Mouse (Mus musculus) ES-E14 (cell line): ENCODE measurements around the gene Zkscan17. TPM values are rescaled to one million over a fixed set of nuclear protein-coding genes. Genes with fewer than 3 reads are reported as not detected.
A peak's percentile ranks its signal among the peaks of the same experiment; 100 is the strongest.
"Not testable (repeated sequence)": the region's sequence is repeated elsewhere in the genome, so short reads cannot be mapped to it uniquely, and the experiment has no call there.

ENCODE experiments used
- DNase-seq: peaks from one replicate; pipeline ENCODE4 v3.0.0-alpha.2; 2013; ENCODE audit warnings: low read depth, low spot score
- H3K27ac ChIP-seq: 2 replicates; pipeline ENCODE4 v1.5.1; 2012; ENCODE audit warnings: low read depth, mild to moderate bottlenecking, low read length, moderate library complexity, mixed read lengths; ENCODE audit not compliant: poor library complexity, insufficient read depth, severe bottlenecking
- H3K36me3 ChIP-seq: 2 replicates; pipeline ENCODE4 v1.6.1; 2012; ENCODE audit warnings: mild to moderate bottlenecking, low read length, moderate library complexity, mixed read lengths; ENCODE audit not compliant: control insufficient read depth, poor library complexity, insufficient read depth, severe bottlenecking
- H3K4me1 ChIP-seq, 2 experiments: fragments of 150-350 bp in 1 of 2; sonication (generic) in 1 of 2; 2 replicates each; pipeline ENCODE4 v1.6.1; 2012; ENCODE audit warnings: low read length in 2 of 2, mild to moderate bottlenecking in 1 of 2, mixed read lengths in 1 of 2; ENCODE audit not compliant: control insufficient read depth in 2 of 2, insufficient read depth in 2 of 2, poor library complexity in 1 of 2
- H3K4me3 ChIP-seq, 2 experiments: fragments of 150-350 bp in 1 of 2; sonication (generic) in 1 of 2; 2 replicates each; pipeline ENCODE4 v1.5.1; 2012; ENCODE audit warnings: low read length in 2 of 2, low read depth in 1 of 2, mild to moderate bottlenecking in 1 of 2, mixed read lengths in 1 of 2; ENCODE audit not compliant: insufficient read depth in 1 of 2, poor library complexity in 1 of 2, severe bottlenecking in 1 of 2
- H3K9ac ChIP-seq: 2 replicates; pipeline ENCODE4 v1.6.1; 2012; ENCODE audit warnings: low read depth, mild to moderate bottlenecking, low read length, mixed read lengths; ENCODE audit not compliant: poor library complexity, insufficient read depth, severe bottlenecking
- H3K9me3 ChIP-seq: fragments of 150-350 bp; sonication (generic); 2 replicates; pipeline ENCODE4 v1.6.1; 2012; ENCODE audit warnings: low read depth, mild to moderate bottlenecking, low read length; ENCODE audit not compliant: control insufficient read depth, insufficient read depth
- CHD2 ChIP-seq: IDR thresholded peaks from 2 replicates; pipeline ENCODE4 v1.6.1; 2014; ENCODE audit warnings: mild to moderate bottlenecking, low read depth, low read length, inconsistent platforms
- HCFC1 ChIP-seq: IDR thresholded peaks from 2 replicates; pipeline ENCODE4 v1.6.1; 2012; ENCODE audit warnings: low read length, inconsistent platforms, borderline replicate concordance; ENCODE audit not compliant: insufficient read depth
- MAFK ChIP-seq: IDR thresholded peaks from 2 replicates; pipeline ENCODE4 v1.6.1; 2014; ENCODE audit warnings: mild to moderate bottlenecking, low read depth, low read length, inconsistent platforms; ENCODE audit not compliant: insufficient read depth
- ZC3H11A ChIP-seq: IDR thresholded peaks from 2 replicates; pipeline ENCODE4 v1.6.1; 2012; ENCODE audit warnings: low read depth, mild to moderate bottlenecking, inconsistent platforms, low read length, borderline replicate concordance
- ZNF384 ChIP-seq: IDR thresholded peaks from 2 replicates; pipeline ENCODE4 v1.6.1; 2012; ENCODE audit warnings: low read depth, low read length, inconsistent platforms
- in situ Hi-C, 2 experiments: fragments of 600-800 bp; cut with MboI; formaldehyde crosslinking; loops; one replicate each; pipeline ENCODE4 v1.15.1; 2025; ENCODE audit warnings: low sequenced_read_pairs in 2 of 2, inconsistent platforms in 1 of 2; ENCODE audit not compliant: unreplicated experiment in 2 of 2
- total RNA-seq: library from RNA; depleted of rRNA; stranded (reverse); fragments of 300-350 nt; gene quantifications from 2 replicates; pipeline ENCODE4 v1.2.3, GENCODE M21; 2012; rRNA removed

Gene Zkscan17
- 22.5 and 22.6 TPM in 2 replicates for total RNA-seq

DNA sequence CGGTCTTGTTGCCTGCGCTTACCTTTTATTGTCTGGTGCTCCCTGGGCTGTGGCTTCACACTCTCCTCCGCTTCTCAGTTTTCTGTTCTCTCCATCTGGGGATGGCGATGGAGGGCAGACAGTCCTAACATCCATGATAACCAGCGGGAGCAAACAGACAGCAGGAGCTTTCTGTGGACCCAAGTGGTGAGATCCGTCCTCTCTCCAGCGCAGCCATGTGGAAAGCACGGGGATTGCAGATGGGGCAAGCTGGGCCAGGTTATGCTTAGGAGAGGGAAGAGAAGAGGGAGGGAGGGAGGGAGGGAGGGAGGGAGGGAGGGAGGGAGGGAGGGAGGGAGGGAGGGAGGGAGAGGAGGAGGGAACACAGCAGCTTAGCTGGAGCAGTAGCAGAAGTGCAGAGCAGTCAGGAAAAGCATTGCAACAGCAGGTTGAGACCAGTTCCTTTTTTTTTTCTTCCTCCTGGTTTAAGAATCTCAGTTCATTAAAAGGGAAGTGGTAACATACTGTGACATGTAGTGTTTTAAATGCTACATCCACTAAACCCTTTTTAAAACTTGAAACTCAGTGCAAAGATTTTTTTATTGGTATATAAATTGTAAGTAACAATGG, at the start of gene Zkscan17:
Gene Zkscan17, minus strand, starts transcription at position 280 of the 609 bp plus-strand sequence.
- no peak within 1 kb of the TSS for H3K27ac ChIP-seq
- DNase-seq: peak; percentile 86
- peaks cover 0 to 9% of the 10 kb centered on the region in 2 experiments; a peak in 1 of 4 replicates for H3K4me1 ChIP-seq

DNA sequence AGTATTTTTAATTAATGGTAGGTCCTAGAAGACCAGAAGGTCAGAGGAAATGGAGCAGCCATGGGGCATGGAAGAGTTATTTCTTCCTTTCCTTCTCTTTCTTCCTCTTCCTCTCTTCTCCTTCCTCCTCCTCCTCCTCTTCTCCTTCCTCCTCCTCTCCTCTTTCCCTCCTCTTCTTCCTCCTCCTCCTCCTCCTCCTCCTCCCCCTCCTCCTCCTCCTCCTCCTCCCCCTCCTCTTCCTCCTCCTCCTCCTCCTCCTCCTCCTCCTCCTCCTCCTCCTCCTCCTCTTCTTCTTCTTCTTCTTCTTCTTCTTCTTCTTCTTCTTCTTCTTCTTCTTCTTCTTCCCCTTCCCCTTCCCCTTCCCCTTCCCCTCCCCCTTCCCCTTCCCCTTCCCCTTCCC, 49.6 kb upstream of the Zkscan17 start, which contains the start of gene Olfr222:
Gene Olfr222, minus strand, starts transcription at position 101 of the 400 bp plus-strand sequence.
- H3K4me1 ChIP-seq, DNase-seq, H3K4me3 ChIP-seq, H3K36me3 ChIP-seq, H3K9me3 ChIP-seq, H3K9ac ChIP-seq, in situ Hi-C loops, H3K27ac ChIP-seq: not testable (repeated sequence)

More for the DNA sequence above, at the start of gene Zkscan17:
- peak within 1 kb of the TSS; percentile 31 to 54; a peak in 3 of 4 replicates for H3K4me3 ChIP-seq
- TF ChIP-seq CHD2 (no peak), ZNF384 (peak; percentile 12; the same call in 1 of the 2 replicates), HCFC1 (0 out of 2 replicates have a peak, but pooled peaks have one; percentile 20), ZC3H11A (no peak)
- in situ Hi-C loops: no loop called here
- H3K9ac ChIP-seq: peak within 1 kb of the TSS; percentile 65; the same call in 1 of the 2 replicates
- H3K9me3 ChIP-seq: no peaks in the 10 kb centered on the region
- no peaks in the 10 kb centered on the region for H3K36me3 ChIP-seq

DNA sequence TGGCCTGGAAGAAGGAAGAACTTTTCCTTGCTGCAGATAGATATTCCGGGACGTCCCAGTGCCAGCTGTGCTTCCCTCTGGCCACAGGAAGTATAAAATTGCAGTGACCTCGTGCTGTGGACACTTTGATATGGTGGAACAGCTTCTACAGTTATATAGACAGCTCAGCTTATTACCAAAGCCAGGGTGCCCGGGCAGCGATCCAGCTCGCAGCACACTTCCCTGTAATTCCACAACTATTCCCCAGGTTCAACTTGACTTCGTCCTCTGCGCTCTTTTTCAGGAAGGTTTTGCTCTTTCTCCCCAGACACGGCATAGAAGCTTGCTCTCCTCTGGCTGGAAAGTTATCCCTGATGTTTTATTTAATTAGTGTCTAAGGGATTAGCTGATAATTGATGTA, 49.2 kb upstream of the Zkscan17 start:
- DNase-seq: no peak
- no peak for TF ChIP-seq ZNF384
- no peak for TF ChIP-seq HCFC1
- no peak for TF ChIP-seq ZC3H11A
- no peak for TF ChIP-seq MAFK
- TF ChIP-seq CHD2: no peak
- H3K27ac ChIP-seq: no peak overlapping the region
- no peak overlapping the region for H3K4me3 ChIP-seq
- H3K36me3 ChIP-seq: no peaks in the 10 kb centered on the region
- H3K4me1 ChIP-seq: peaks cover 0 to 5% of the 10 kb centered on the region in 2 experiments; a peak in 1 of 4 replicates
- no peaks in the 10 kb centered on the region for H3K9me3 ChIP-seq
- H3K9ac ChIP-seq: no peak overlapping the region
- in situ Hi-C loops: no loop called here

DNA sequence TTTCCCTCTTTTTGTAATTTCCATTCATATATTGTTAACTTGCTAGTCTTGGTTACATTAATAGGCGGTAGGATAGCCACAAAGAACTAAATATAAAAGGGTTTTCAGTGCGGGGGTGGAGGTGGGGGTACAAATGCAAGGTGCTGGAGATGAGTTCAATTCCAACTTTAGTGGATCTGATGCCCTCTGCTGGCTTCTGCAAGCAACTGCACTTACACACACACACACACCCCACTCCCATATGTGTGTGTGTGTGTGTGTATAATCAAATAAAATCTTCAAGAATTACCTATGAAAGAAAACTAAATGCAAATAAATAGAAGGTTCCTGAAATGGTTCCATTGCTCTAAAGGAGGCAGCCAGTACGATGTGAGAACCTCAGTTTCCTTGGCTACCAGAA, 42.8 kb upstream of the Zkscan17 start:
- no peaks in the 10 kb centered on the region for H3K9me3 ChIP-seq
- TF ChIP-seq CHD2 (no peak), ZNF384 (no peak), MAFK (no peak), HCFC1 (no peak), ZC3H11A (no peak)
- peaks cover 0 to 11% of the 10 kb centered on the region in 2 experiments; a peak in 2 of 4 replicates for H3K4me1 ChIP-seq
- H3K4me3 ChIP-seq: no peak overlapping the region
- in situ Hi-C loops: no loop called here
- H3K36me3 ChIP-seq: no peaks in the 10 kb centered on the region
- DNase-seq: no peak
- no peak overlapping the region for H3K27ac ChIP-seq
- H3K9ac ChIP-seq: no peak overlapping the region

DNA sequence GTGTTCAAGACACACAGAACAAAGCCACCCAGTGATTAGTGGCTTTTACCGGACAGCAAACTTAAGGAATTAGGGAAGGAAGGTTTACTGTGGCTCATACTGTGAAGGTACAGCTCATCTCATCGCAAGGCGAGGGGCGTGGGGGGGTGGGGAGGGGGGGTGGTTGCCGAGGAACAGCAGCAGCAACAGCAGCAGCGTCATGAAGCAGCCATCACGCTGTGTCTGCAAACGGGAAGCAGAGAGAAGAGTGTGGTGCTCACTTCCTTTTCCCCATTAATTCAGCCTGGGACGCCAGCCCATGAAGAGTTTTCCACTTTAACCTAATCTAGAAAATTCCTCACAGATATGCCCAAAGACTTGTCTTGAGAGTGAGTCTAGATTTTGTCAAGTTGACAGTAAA, 36.3 kb upstream of the Zkscan17 start:
- no peak for DNase-seq
- Histone ChIP-seq H3K4me1 (peaks cover 3 to 12% of the 10 kb centered on the region in 2 experiments; a peak in 3 of 4 replicates), H3K36me3 (no peaks in the 10 kb centered on the region), H3K9ac (no peak overlapping the region), H3K27ac (no peak overlapping the region), H3K9me3 (no peaks in the 10 kb centered on the region), H3K4me3 (no peak overlapping the region)
- in situ Hi-C loops: no loop called here
- no peak for TF ChIP-seq MAFK
- no peak for TF ChIP-seq ZC3H11A
- no peak for TF ChIP-seq HCFC1
- TF ChIP-seq ZNF384: no peak
- TF ChIP-seq CHD2: no peak
